In the genomic region with DNA sequence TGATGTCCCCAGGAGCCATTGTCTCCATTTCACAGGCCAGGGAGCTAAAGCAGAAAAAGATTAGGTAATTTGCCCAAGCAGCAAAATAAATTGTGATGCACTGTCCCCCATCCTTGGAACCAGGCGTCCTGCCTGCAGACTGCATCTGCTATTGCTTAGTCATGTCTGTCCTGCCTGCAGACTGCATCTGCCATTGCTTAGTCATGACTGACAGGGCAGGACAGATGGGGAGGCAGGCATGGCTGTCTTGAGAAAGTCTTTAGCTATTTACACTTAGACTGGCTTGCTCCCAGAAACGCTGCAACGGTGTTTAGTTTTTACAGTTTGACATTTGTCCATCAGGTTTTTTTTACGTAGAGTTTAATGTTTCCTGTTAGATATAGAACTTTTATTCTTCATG, we compare ENCODE assay signal across 11 mouse cellular contexts. TPM values are rescaled to one million over a fixed set of nuclear protein-coding genes. Genes with fewer than 3 reads are reported as not detected.
A peak's percentile ranks its signal among the peaks of the same experiment; 100 is the strongest.
DNase-seq lines count a peak whose midpoint lies in the region; ATAC-seq and TF ChIP-seq lines count a peak whose summit lies in the region.
"Had no signal": no experiment of that assay in that cellular context is flagged by ENCODE, and none has a peak within 500 bp of the region (broad histone marks: within the 10 kb centered on the region; RNA-seq: fewer than 3 reads in every experiment).

No protein-coding gene starts in this region.

- H3K4me3 ChIP-seq in forebrain, postnatal 0 days (ENCODE audit: low read depth, low read length), result no peak overlapping the region
- H3K4me3 ChIP-seq in forebrain, embryonic 11.5 days (ENCODE audit: low read depth, low read length), result no peak overlapping the region
- H3K4me3 ChIP-seq in midbrain, embryonic 11.5 days (ENCODE audit: low read depth, low read length), result no peak overlapping the region
- H3K4me3 ChIP-seq in midbrain, embryonic 16.5 days (ENCODE audit: low read depth, low read length), result no peak overlapping the region
- H3K4me3 ChIP-seq in liver, embryonic 12.5 days, result no peak overlapping the region
- H3K4me3 ChIP-seq: forebrain, embryonic 10.5 days had no signal

- no peak for TF ChIP-seq CTCF in forebrain, postnatal 0 days (IDR thresholded peaks at IDR 0.05; ENCODE audit: low read depth)

- H3K36me3 ChIP-seq in forebrain, postnatal 0 days (ENCODE audit: insufficient read depth), result no peaks in the 10 kb centered on the region
- no peaks in the 10 kb centered on the region for H3K36me3 ChIP-seq in forebrain, embryonic 11.5 days (ENCODE audit: control insufficient read depth, insufficient read depth, low read length)
- no peaks in the 10 kb centered on the region for H3K36me3 ChIP-seq in midbrain, embryonic 11.5 days (ENCODE audit: control insufficient read depth, insufficient read depth, low read length)
- H3K36me3 ChIP-seq in midbrain, embryonic 16.5 days (ENCODE audit: control insufficient read depth, insufficient read depth, low read length), result no peaks in the 10 kb centered on the region
- no peaks in the 10 kb centered on the region for H3K36me3 ChIP-seq in liver, embryonic 12.5 days
- H3K36me3 ChIP-seq: forebrain, embryonic 10.5 days had no signal

- no peaks in the 10 kb centered on the region for H3K9me3 ChIP-seq in forebrain, postnatal 0 days (ENCODE audit: low read length)
- no peaks in the 10 kb centered on the region for H3K9me3 ChIP-seq in forebrain, embryonic 11.5 days (ENCODE audit: control insufficient read depth, low read length)
- H3K9me3 ChIP-seq in midbrain, embryonic 11.5 days (ENCODE audit: control insufficient read depth, low read length), result no peaks in the 10 kb centered on the region
- H3K9me3 ChIP-seq in midbrain, embryonic 16.5 days (replicated peaks; ENCODE audit: control insufficient read depth, low read length, poor library complexity, severe bottlenecking), result no peaks in the 10 kb centered on the region
- H3K9me3 ChIP-seq in liver, embryonic 12.5 days (replicated peaks), result no peaks in the 10 kb centered on the region
- H3K9me3 ChIP-seq: forebrain, embryonic 10.5 days had no signal

- WGBS in forebrain, postnatal 0 days, result 33% methylated on average over 4 of the region's 4 CpGs
- WGBS in forebrain, embryonic 11.5 days, result 54% methylated on average over 4 of the region's 4 CpGs
- WGBS in midbrain, embryonic 11.5 days, result 50% methylated on average over 4 of the region's 4 CpGs
- 52% methylated on average over 4 of the region's 4 CpGs for WGBS in midbrain, embryonic 16.5 days
- 54% methylated on average over 4 of the region's 4 CpGs for WGBS in liver, embryonic 12.5 days (ENCODE audit: insufficient replicate concordance)

- H3K27ac ChIP-seq in forebrain, postnatal 0 days (ENCODE audit: low read depth, low read length), result no peak overlapping the region
- no peak overlapping the region for H3K27ac ChIP-seq in forebrain, embryonic 11.5 days (ENCODE audit: low read depth, low read length)
- no peak overlapping the region for H3K27ac ChIP-seq in midbrain, embryonic 11.5 days (ENCODE audit: low read depth, low read length)
- no peak overlapping the region for H3K27ac ChIP-seq in midbrain, embryonic 16.5 days (ENCODE audit: low read length)
- no peak overlapping the region for H3K27ac ChIP-seq in liver, embryonic 12.5 days
- H3K27ac ChIP-seq: forebrain, embryonic 10.5 days had no signal

- peak; percentile 53; the same call in 1 of the 2 replicates for ATAC-seq in forebrain, postnatal 0 days
- no peak for ATAC-seq in forebrain, embryonic 11.5 days (replicated peaks; ENCODE audit: low FRiP score)
- ATAC-seq in midbrain, embryonic 11.5 days (ENCODE audit: low FRiP score), result no peak
- no peak for ATAC-seq in midbrain, embryonic 16.5 days
- no peak for ATAC-seq in liver, embryonic 12.5 days
- ATAC-seq: CD4-positive, CD25-positive, alpha-beta regulatory T cell, adult 4 months had no signal

- no peaks in the 10 kb centered on the region for H3K27me3 ChIP-seq in forebrain, postnatal 0 days (ENCODE audit: insufficient read depth, low read length)
- H3K27me3 ChIP-seq in forebrain, embryonic 11.5 days (ENCODE audit: control insufficient read depth, insufficient read depth, low read length), result no peaks in the 10 kb centered on the region
- H3K27me3 ChIP-seq in midbrain, embryonic 11.5 days (ENCODE audit: control insufficient read depth, insufficient read depth, low read length), result no peaks in the 10 kb centered on the region
- H3K27me3 ChIP-seq in midbrain, embryonic 16.5 days (ENCODE audit: control insufficient read depth, insufficient read depth, low read depth, low read length), result no peaks in the 10 kb centered on the region
- no peaks in the 10 kb centered on the region for H3K27me3 ChIP-seq in liver, embryonic 12.5 days (replicated peaks)

- H3K4me1 ChIP-seq in forebrain, postnatal 0 days (ENCODE audit: insufficient read depth), result no peaks in the 10 kb centered on the region
- no peaks in the 10 kb centered on the region for H3K4me1 ChIP-seq in forebrain, embryonic 11.5 days (replicated peaks; ENCODE audit: control insufficient read depth, insufficient read depth, low read length)
- no peaks in the 10 kb centered on the region for H3K4me1 ChIP-seq in midbrain, embryonic 11.5 days (ENCODE audit: control insufficient read depth, insufficient read depth, low read length)
- H3K4me1 ChIP-seq in midbrain, embryonic 16.5 days (ENCODE audit: control insufficient read depth, insufficient read depth, low read length), result no peaks in the 10 kb centered on the region
- no peaks in the 10 kb centered on the region for H3K4me1 ChIP-seq in liver, embryonic 12.5 days

- peak; percentile 51 for DNase-seq in forebrain, postnatal 0 days
- no peak for DNase-seq in forebrain, embryonic 11.5 days (ENCODE audit: low spot score)
- DNase-seq in midbrain, embryonic 11.5 days (ENCODE audit: low spot score, missing footprints), result peak; percentile 82
- DNase-seq in fibroblast of lung, adult 2 months (ENCODE audit: low read depth), result peak; percentile 26
- peak; percentile 58 to 59 for DNase-seq in right cerebral cortex, postnatal 36 days (ENCODE audit: low spot score in 2 of 2)
- DNase-seq in neural tube, embryonic 10.5 days (ENCODE audit: extremely low spot score, low spot score), result no peak

- H3K4me2 ChIP-seq in forebrain, postnatal 0 days (ENCODE audit: low read depth), result no peak overlapping the region
- no peak overlapping the region for H3K4me2 ChIP-seq in forebrain, embryonic 11.5 days (ENCODE audit: low read depth, low read length, severe bottlenecking)
- no peak overlapping the region for H3K4me2 ChIP-seq in midbrain, embryonic 11.5 days
- no peak overlapping the region for H3K4me2 ChIP-seq in midbrain, embryonic 16.5 days (ENCODE audit: low read length)
- no peak overlapping the region for H3K4me2 ChIP-seq in liver, embryonic 12.5 days

- H3K9ac ChIP-seq in forebrain, postnatal 0 days, result no peak overlapping the region
- no peak overlapping the region for H3K9ac ChIP-seq in forebrain, embryonic 11.5 days (ENCODE audit: low read length)
- no peak overlapping the region for H3K9ac ChIP-seq in midbrain, embryonic 11.5 days (ENCODE audit: low read length)
- H3K9ac ChIP-seq in midbrain, embryonic 16.5 days (ENCODE audit: low read depth, low read length), result no peak overlapping the region
- no peak overlapping the region for H3K9ac ChIP-seq in liver, embryonic 12.5 days

RNA-seq across cellular contexts. Expression of gene Mfsd6l, which starts 19.5 kb away (rescaled TPM):
- 0.15 and 0.24 TPM in 2 replicates for total RNA-seq in forebrain, postnatal 0 days (2014; rRNA removed)
- polyA plus RNA-seq in forebrain, postnatal 0 days (2015; fragmentation: Nextera tagmentation; extraction: Ambion mirVana), result 0.15 and 0.25 TPM in 2 replicates
- polyA plus RNA-seq in forebrain, embryonic 11.5 days (2014; fragmentation: Nextera tagmentation; extraction: Ambion mirVana), result not detected in 2 replicates
- not detected in 2 replicates for polyA plus RNA-seq in midbrain, embryonic 11.5 days (2014; fragmentation: Nextera tagmentation; extraction: Ambion mirVana)
- polyA plus RNA-seq in midbrain, embryonic 16.5 days (2015; fragmentation: Nextera tagmentation; extraction: Ambion mirVana), result 0.09 TPM in 1 of 2 replicates, not detected in the other
- not detected in 2 replicates for polyA plus RNA-seq in liver, embryonic 12.5 days (2016; fragmentation: Nextera tagmentation; extraction: Ambion mirVana)
- polyA plus RNA-seq: CD4-positive, CD25-positive, alpha-beta regulatory T cell, adult 4 months; neural tube, embryonic 14.5 days had no signal

RNA-seq across cellular contexts. Expression of gene Pik3r6, which starts 33.6 kb away (rescaled TPM):
- total RNA-seq in forebrain, postnatal 0 days (2014; rRNA removed), result 1.5 and 2.0 TPM in 2 replicates
- 0.92 and 1.8 TPM in 2 replicates for polyA plus RNA-seq in forebrain, postnatal 0 days (2015; fragmentation: Nextera tagmentation; extraction: Ambion mirVana)
- 1.6 and 1.9 TPM in 2 replicates for polyA plus RNA-seq in forebrain, embryonic 11.5 days (2014; fragmentation: Nextera tagmentation; extraction: Ambion mirVana)
- polyA plus RNA-seq in midbrain, embryonic 11.5 days (2014; fragmentation: Nextera tagmentation; extraction: Ambion mirVana), result 0.98 and 1.3 TPM in 2 replicates
- polyA plus RNA-seq in midbrain, embryonic 16.5 days (2015; fragmentation: Nextera tagmentation; extraction: Ambion mirVana), result 1.3 and 2.5 TPM in 2 replicates
- 1.4 and 1.8 TPM in 2 replicates for polyA plus RNA-seq in liver, embryonic 12.5 days (2016; fragmentation: Nextera tagmentation; extraction: Ambion mirVana)
- polyA plus RNA-seq: CD4-positive, CD25-positive, alpha-beta regulatory T cell, adult 4 months had no signal

RNA-seq across cellular contexts. Expression of gene Ccdc42, which starts 50.4 kb away (rescaled TPM):
- 0.46 and 1.3 TPM in 2 replicates for total RNA-seq in forebrain, postnatal 0 days (2014; rRNA removed)
- 0.43 and 0.85 TPM in 2 replicates for polyA plus RNA-seq in forebrain, postnatal 0 days (2015; fragmentation: Nextera tagmentation; extraction: Ambion mirVana)
- 0.51 and 0.87 TPM in 2 replicates for polyA plus RNA-seq in forebrain, embryonic 11.5 days (2014; fragmentation: Nextera tagmentation; extraction: Ambion mirVana)
- polyA plus RNA-seq in midbrain, embryonic 11.5 days (2014; fragmentation: Nextera tagmentation; extraction: Ambion mirVana), result 0.92 and 1.5 TPM in 2 replicates
- polyA plus RNA-seq in midbrain, embryonic 16.5 days (2015; fragmentation: Nextera tagmentation; extraction: Ambion mirVana), result 0.18 and 0.65 TPM in 2 replicates
- 0.15 TPM in 1 of 2 replicates, not detected in the other for polyA plus RNA-seq in liver, embryonic 12.5 days (2016; fragmentation: Nextera tagmentation; extraction: Ambion mirVana)
- polyA plus RNA-seq: CD4-positive, CD25-positive, alpha-beta regulatory T cell, adult 4 months; neural tube, embryonic 14.5 days had no signal

Comparison
In these comparisons a context has a peak if more than half of its experiments do, and no peak if none do; other contexts are left out.
1. DNase-seq: peak in forebrain, postnatal 0 days (single experiment), midbrain, embryonic 11.5 days (single experiment), fibroblast of lung, adult 2 months (single experiment) and right cerebral cortex, postnatal 36 days (2 of 2); none in forebrain, embryonic 11.5 days (single experiment) and neural tube, embryonic 10.5 days (single experiment).